Mouse (Mus musculus) brain, embryonic 14.5 days (tissue): Measurements from ENCODE around the gene 3110040M04Rik.

Experiments
- CTCF ChIP-seq: fragments of 200-500 bp; IDR thresholded peaks from 2 replicates; pipeline ENCODE4 v1.5.1; 2012; ENCODE audit warnings: inconsistent platforms, mild to moderate bottlenecking, moderate library complexity, borderline replicate concordance; ENCODE audit not compliant: insufficient read depth, insufficient read length; ENCODE audit errors: extremely low read depth
- POLR2A ChIP-seq: fragments of 200-500 bp; IDR thresholded peaks from 2 replicates; pipeline ENCODE4 v1.6.1; 2012; ENCODE audit warnings: mild to moderate bottlenecking, inconsistent platforms, borderline replicate concordance; ENCODE audit not compliant: poor library complexity, insufficient read depth, insufficient read length, severe bottlenecking; ENCODE audit errors: extremely low read depth

GRCm38 (mm10) chr1:151216417-151216816 lies 12.5 kb downstream of the 3110040M04Rik start:
- TF ChIP-seq POLR2A, result no peak
- no peak for TF ChIP-seq CTCF
